Mouse (Mus musculus) thymus, postnatal 10 days (tissue): Measurements from ENCODE around the gene Tmem203.
A peak's percentile ranks its signal among the peaks of the same experiment; 100 is the strongest.

ENCODE experiments used
- DNase-seq, 2 experiments: peaks; one replicate each; pipeline ENCODE4 v3.0.0; 2021; ENCODE audit warnings: low spot score in 2 of 2

Gene Tmem203

GRCm38 (mm10) chr2:25255284-25255779, at the start of gene Tmem203:
TSS of gene Tmem203 (plus strand) at chr2:25255439.
- DNase-seq: peak; percentile 78 to 82

GRCm38 (mm10) chr2:25207593-25207992, 47.6 kb upstream of the Tmem203 start:
- DNase-seq: no peak

- no peak for DNase-seq
These were observed 44.6 kb upstream of the Tmem203 start for GRCm38 (mm10) chr2:25210686-25211085.

- peak; percentile 82 to 85 for DNase-seq
These were observed 44.0 kb upstream of the Tmem203 start, which contains the start of gene Nelfb for GRCm38 (mm10) chr2:25211121-25211670. TSS of gene Nelfb (minus strand) at chr2:25211489.

GRCm38 (mm10) chr2:25213266-25213865, 41.9 kb upstream of the Tmem203 start:
- no peak for DNase-seq

GRCm38 (mm10) chr2:25214444-25214843, 40.8 kb upstream of the Tmem203 start, which contains the start of gene Stpg3:
TSS of gene Stpg3 (minus strand) at chr2:25214637.
- no peak for DNase-seq

- no peak for DNase-seq
These were observed 37.6 kb upstream of the Tmem203 start for GRCm38 (mm10) chr2:25217666-25218065.

- DNase-seq: no peak
These were observed 36.8 kb upstream of the Tmem203 start, which contains the start of gene Fam166a for GRCm38 (mm10) chr2:25218445-25218844. TSS of gene Fam166a (plus strand) at chr2:25218745.

- no peak for DNase-seq
These were observed 33.9 kb upstream of the Tmem203 start for GRCm38 (mm10) chr2:25221331-25221772.

- DNase-seq: peak; percentile 76 to 78
These were observed 31.4 kb upstream of the Tmem203 start for GRCm38 (mm10) chr2:25223681-25224491.

GRCm38 (mm10) chr2:25224492-25224765, 30.8 kb upstream of the Tmem203 start, which contains the start of gene Tubb4b:
TSS of gene Tubb4b (minus strand) at chr2:25224702.
- no peak for DNase-seq

GRCm38 (mm10) chr2:25224766-25225752, 30.2 kb upstream of the Tmem203 start:
- peak; percentile 95 to 99 for DNase-seq

- no peak for DNase-seq
These were observed 29.3 kb upstream of the Tmem203 start for GRCm38 (mm10) chr2:25225811-25226379.

GRCm38 (mm10) chr2:25226864-25227263, 28.4 kb upstream of the Tmem203 start:
- no peak for DNase-seq

GRCm38 (mm10) chr2:25227406-25227805, 27.8 kb upstream of the Tmem203 start:
- no peak for DNase-seq

GRCm38 (mm10) chr2:25228431-25228889, 26.8 kb upstream of the Tmem203 start:
- DNase-seq: peak; percentile 78 to 93

GRCm38 (mm10) chr2:25228995-25229530, 26.2 kb upstream of the Tmem203 start:
- peak in 1 of 2 experiments; percentile 12 for DNase-seq

- DNase-seq: no peak
These were observed 25.7 kb upstream of the Tmem203 start for GRCm38 (mm10) chr2:25229582-25229981.

- no peak for DNase-seq
These were observed 24.7 kb upstream of the Tmem203 start for GRCm38 (mm10) chr2:25230581-25230980.

GRCm38 (mm10) chr2:25231038-25231437, 24.2 kb upstream of the Tmem203 start:
- no peak for DNase-seq
